Mouse (Mus musculus): Measurements from ENCODE around the gene Stx3. TPM values are rescaled to one million over a fixed set of nuclear protein-coding genes. Genes with fewer than 3 reads are reported as not detected.

Gene Stx3
- total and polyA plus RNA-seq, 2 experiments from 2014 or later: 28.8 to 37.8 TPM

- H3K27ac ChIP-seq (ENCODE audit: low read depth, low read length): no peak overlapping the region
- no peak overlapping the region for H3K4me2 ChIP-seq (ENCODE audit: low read depth, low read length, poor library complexity, severe bottlenecking)
- 55% methylated on average over 1 of the region's 1 CpGs for WGBS
- H3K4me3 ChIP-seq (ENCODE audit: low read depth, low read length): no peak overlapping the region
- DNase-seq (ENCODE audit: low spot score): no peak
- no peak for ATAC-seq (ENCODE audit: low FRiP score)
- H3K36me3 ChIP-seq (ENCODE audit: insufficient read depth, low read length): no peaks in the 10 kb centered on the region
- H3K27me3 ChIP-seq (ENCODE audit: insufficient read depth, low read length): no peaks in the 10 kb centered on the region
- H3K9me3 ChIP-seq (ENCODE audit: low read length): no peaks in the 10 kb centered on the region
- H3K9ac ChIP-seq (replicated peaks; ENCODE audit: low read length, poor library complexity, severe bottlenecking): no peak overlapping the region
- no peak for TF ChIP-seq CTCF (IDR thresholded peaks at IDR 0.05)
- no peaks in the 10 kb centered on the region for H3K4me1 ChIP-seq (ENCODE audit: insufficient read depth, low read length)
Measured at GRCm38 (mm10) chr19:11736455-11736854, 82.7 kb downstream of the Stx3 start.

- no peak overlapping the region for H3K4me3 ChIP-seq (ENCODE audit: low read depth, low read length)
- no peak overlapping the region for H3K9ac ChIP-seq (replicated peaks; ENCODE audit: low read length, poor library complexity, severe bottlenecking)
- 74% methylated on average over 1 of the region's 1 CpGs for WGBS
- no peaks in the 10 kb centered on the region for H3K9me3 ChIP-seq (ENCODE audit: low read length)
- ATAC-seq (ENCODE audit: low FRiP score) (no peak), DNase-seq (ENCODE audit: low spot score) (no peak)
- H3K27me3 ChIP-seq (ENCODE audit: insufficient read depth, low read length): no peaks in the 10 kb centered on the region
- no peak overlapping the region for H3K27ac ChIP-seq (ENCODE audit: low read depth, low read length)
- H3K4me1 ChIP-seq (ENCODE audit: insufficient read depth, low read length): no peaks in the 10 kb centered on the region
- no peak for TF ChIP-seq CTCF (IDR thresholded peaks at IDR 0.05)
- no peak overlapping the region for H3K4me2 ChIP-seq (ENCODE audit: low read depth, low read length, poor library complexity, severe bottlenecking)
- H3K36me3 ChIP-seq (ENCODE audit: insufficient read depth, low read length): no peaks in the 10 kb centered on the region
Measured at GRCm38 (mm10) chr19:11730278-11730677, 88.9 kb downstream of the Stx3 start.

GRCm38 (mm10) chr19:11727304-11727703 is 91.9 kb downstream of the Stx3 start:
- Histone ChIP-seq H3K4me1 (ENCODE audit: insufficient read depth, low read length) (no peaks in the 10 kb centered on the region), H3K36me3 (ENCODE audit: insufficient read depth, low read length) (no peaks in the 10 kb centered on the region), H3K9me3 (ENCODE audit: low read length) (no peaks in the 10 kb centered on the region), H3K4me2 (ENCODE audit: low read depth, low read length, poor library complexity, severe bottlenecking) (no peak overlapping the region), H3K9ac (replicated peaks; ENCODE audit: low read length, poor library complexity, severe bottlenecking) (no peak overlapping the region), H3K27me3 (ENCODE audit: insufficient read depth, low read length) (no peaks in the 10 kb centered on the region), H3K27ac (ENCODE audit: low read depth, low read length) (no peak overlapping the region), H3K4me3 (ENCODE audit: low read depth, low read length) (no peak overlapping the region)
- 96% methylated on average over 5 of the region's 5 CpGs for WGBS
- no peak for DNase-seq (ENCODE audit: low spot score)
- no peak for TF ChIP-seq CTCF (IDR thresholded peaks at IDR 0.05)
- ATAC-seq (ENCODE audit: low FRiP score): no peak

GRCm38 (mm10) chr19:11725915-11726314 is 93.3 kb downstream of the Stx3 start:
- no peak for TF ChIP-seq CTCF (IDR thresholded peaks at IDR 0.05)
- ATAC-seq (ENCODE audit: low FRiP score): no peak

More at GRCm38 (mm10) chr19:11725915-11726314, 93.3 kb downstream of the Stx3 start:
- 90% methylated on average over 2 of the region's 2 CpGs for WGBS
- DNase-seq (ENCODE audit: low spot score): no peak
- H3K4me1 ChIP-seq (ENCODE audit: insufficient read depth, low read length): no peaks in the 10 kb centered on the region
- H3K4me2 ChIP-seq (ENCODE audit: low read depth, low read length, poor library complexity, severe bottlenecking): no peak overlapping the region
- H3K27ac ChIP-seq (ENCODE audit: low read depth, low read length): no peak overlapping the region
- H3K27me3 ChIP-seq (ENCODE audit: insufficient read depth, low read length): no peaks in the 10 kb centered on the region
- H3K36me3 ChIP-seq (ENCODE audit: insufficient read depth, low read length): no peaks in the 10 kb centered on the region
- no peak overlapping the region for H3K9ac ChIP-seq (replicated peaks; ENCODE audit: low read length, poor library complexity, severe bottlenecking)
- H3K9me3 ChIP-seq (ENCODE audit: low read length): no peaks in the 10 kb centered on the region
- H3K4me3 ChIP-seq (ENCODE audit: low read depth, low read length): no peak overlapping the region

Other genes starting within 250 kb of the Stx3 start
- gene Ms4a6d, start 214.6 kb downstream of the Stx3 start, total RNA-seq (2014; rRNA removed): 1.3 and 2.0 TPM in 2 replicates
- 1.8 and 2.7 TPM in 2 replicates for gene Ms4a6d, start 214.6 kb downstream of the Stx3 start, polyA plus RNA-seq (2015; fragmentation: Nextera tagmentation; extraction: Ambion mirVana)
- gene Ms4a2, start 195.7 kb downstream of the Stx3 start, total RNA-seq (2014; rRNA removed): not detected in 2 replicates
- 0.09 and 0.15 TPM in 2 replicates for gene Ms4a2, start 195.7 kb downstream of the Stx3 start, polyA plus RNA-seq (2015; fragmentation: Nextera tagmentation; extraction: Ambion mirVana)
- gene Ms4a3, start 178.6 kb downstream of the Stx3 start, total RNA-seq (2014; rRNA removed): not detected in 2 replicates
- not detected in 2 replicates for gene Ms4a3, start 178.6 kb downstream of the Stx3 start, polyA plus RNA-seq (2015; fragmentation: Nextera tagmentation; extraction: Ambion mirVana)
- not detected in 2 replicates for gene Oosp2, start 158.8 kb downstream of the Stx3 start, total RNA-seq (2014; rRNA removed)
- gene Oosp2, start 158.8 kb downstream of the Stx3 start, polyA plus RNA-seq (2015; fragmentation: Nextera tagmentation; extraction: Ambion mirVana): not detected in 2 replicates
- not detected in 2 replicates for gene Oosp1, start 128.3 kb downstream of the Stx3 start, total RNA-seq (2014; rRNA removed)
- not detected in 2 replicates for gene Oosp1, start 128.3 kb downstream of the Stx3 start, polyA plus RNA-seq (2015; fragmentation: Nextera tagmentation; extraction: Ambion mirVana)
- gene Oosp3, start 122.3 kb downstream of the Stx3 start, total RNA-seq (2014; rRNA removed): not detected in 2 replicates
- gene Oosp3, start 122.3 kb downstream of the Stx3 start, polyA plus RNA-seq (2015; fragmentation: Nextera tagmentation; extraction: Ambion mirVana): not detected in 2 replicates
- not detected in 2 replicates for gene Gif, start 71.8 kb downstream of the Stx3 start, total RNA-seq (2014; rRNA removed)
- not detected in 2 replicates for gene Gif, start 71.8 kb downstream of the Stx3 start, polyA plus RNA-seq (2015; fragmentation: Nextera tagmentation; extraction: Ambion mirVana)
- gene Mrpl16, start 49.0 kb downstream of the Stx3 start, total RNA-seq (2014; rRNA removed): 15.6 and 22.8 TPM in 2 replicates
- gene Mrpl16, start 49.0 kb downstream of the Stx3 start, polyA plus RNA-seq (2015; fragmentation: Nextera tagmentation; extraction: Ambion mirVana): 52.3 and 53.0 TPM in 2 replicates
- not detected in 2 replicates for gene Olfr1417, start 19.8 kb upstream of the Stx3 start, total RNA-seq (2014; rRNA removed)
- gene Olfr1417, start 19.8 kb upstream of the Stx3 start, polyA plus RNA-seq (2015; fragmentation: Nextera tagmentation; extraction: Ambion mirVana): 0.16 and 0.18 TPM in 2 replicates
- not detected in 2 replicates for gene Olfr1418, start 41.7 kb upstream of the Stx3 start, total RNA-seq (2014; rRNA removed)
- gene Olfr1418, start 41.7 kb upstream of the Stx3 start, polyA plus RNA-seq (2015; fragmentation: Nextera tagmentation; extraction: Ambion mirVana): not detected in 2 replicates
- 0.16 TPM in 1 of 2 replicates, not detected in the other for gene Olfr1419, start 55.7 kb upstream of the Stx3 start, total RNA-seq (2014; rRNA removed)
- gene Olfr1419, start 55.7 kb upstream of the Stx3 start, polyA plus RNA-seq (2015; fragmentation: Nextera tagmentation; extraction: Ambion mirVana): not detected in 2 replicates
- gene Olfr1420, start 67.2 kb upstream of the Stx3 start, total RNA-seq (2014; rRNA removed): not detected in 2 replicates
- gene Olfr1420, start 67.2 kb upstream of the Stx3 start, polyA plus RNA-seq (2015; fragmentation: Nextera tagmentation; extraction: Ambion mirVana): 0.06 TPM in 1 of 2 replicates, not detected in the other
- 11.8 and 13.4 TPM in 2 replicates for gene Patl1, start 93.0 kb upstream of the Stx3 start, total RNA-seq (2014; rRNA removed)
- gene Patl1, start 93.0 kb upstream of the Stx3 start, polyA plus RNA-seq (2015; fragmentation: Nextera tagmentation; extraction: Ambion mirVana): 10.7 and 11.9 TPM in 2 replicates
- gene Osbp, start 146.5 kb upstream of the Stx3 start, total RNA-seq (2014; rRNA removed): 24.6 and 28.1 TPM in 2 replicates
- 2.8 TPM in 2 replicates for gene Osbp, start 146.5 kb upstream of the Stx3 start, polyA plus RNA-seq (2015; fragmentation: Nextera tagmentation; extraction: Ambion mirVana)
- not detected in 2 replicates for gene Olfr1423, start 221.9 kb upstream of the Stx3 start, total RNA-seq (2014; rRNA removed)
- not detected in 2 replicates for gene Olfr1423, start 221.9 kb upstream of the Stx3 start, polyA plus RNA-seq (2015; fragmentation: Nextera tagmentation; extraction: Ambion mirVana)
- gene Olfr1424, start 243.3 kb upstream of the Stx3 start, total RNA-seq (2014; rRNA removed): not detected in 2 replicates
- gene Olfr1424, start 243.3 kb upstream of the Stx3 start, polyA plus RNA-seq (2015; fragmentation: Nextera tagmentation; extraction: Ambion mirVana): not detected in 2 replicates

All from midbrain, postnatal 0 days (tissue).